Mouse (Mus musculus) CH12.LX (cell line): ENCODE measurements around the gene Lamc1. TPM values are rescaled to one million over a fixed set of nuclear protein-coding genes. Genes with fewer than 3 reads are reported as not detected.

ENCODE experiments used
- DNase-seq: peaks from one replicate; pipeline ENCODE4 v3.0.0-alpha.2; 2013; ENCODE audit errors: extremely low read depth
- H3K27ac ChIP-seq: 2 replicates; pipeline ENCODE4 v1.5.1; 2012; ENCODE audit warnings: low read depth, mild to moderate bottlenecking, control low read depth, moderate library complexity; ENCODE audit not compliant: insufficient read depth
- H3K27me3 ChIP-seq: replicated peaks from 2 replicates; pipeline ENCODE3; 2012; ENCODE audit warnings: inconsistent platforms
- H3K36me3 ChIP-seq, 2 experiments: replicated peaks in 1 of 2; 2 replicates each; pipeline versions ENCODE3 to v1.6.1; 2012; ENCODE audit warnings: inconsistent platforms in 1 of 2, low read length in 1 of 2, mild to moderate bottlenecking in 1 of 2, mixed read lengths in 1 of 2, moderate library complexity in 1 of 2; ENCODE audit not compliant: control insufficient read depth in 1 of 2, insufficient read depth in 1 of 2
- H3K4me1 ChIP-seq, 2 experiments: 2 replicates each; pipeline ENCODE4 v1.6.1; 2012; ENCODE audit warnings: inconsistent platforms in 1 of 2, moderate library complexity in 1 of 2; ENCODE audit not compliant: insufficient read depth in 2 of 2, control insufficient read depth in 1 of 2
- H3K4me2 ChIP-seq: 2 replicates; pipeline ENCODE4 v1.6.1; 2012; ENCODE audit warnings: low read depth, mild to moderate bottlenecking, control low read depth; ENCODE audit not compliant: poor library complexity, insufficient read depth, severe bottlenecking
- H3K4me3 ChIP-seq, 3 experiments: fragments of 150-350 bp in 1 of 3; sonication (generic) in 1 of 3; replicated peaks in 1 of 3; 2 replicates each; pipeline versions ENCODE3 to v1.5.1; 2011 to 2012; ENCODE audit warnings: low read depth in 2 of 3, low read length in 2 of 3, mild to moderate bottlenecking in 2 of 3, moderate library complexity in 2 of 3, control low read depth in 1 of 3, improper control_type of control experiment in 1 of 3, inconsistent platforms in 1 of 3, mixed read lengths in 1 of 3; ENCODE audit not compliant: poor library complexity in 1 of 3
- H3K79me2 ChIP-seq: replicated peaks from 2 replicates; pipeline ENCODE4 v1.6.1; 2012; ENCODE audit warnings: mild to moderate bottlenecking, moderate library complexity; ENCODE audit not compliant: control insufficient read depth, poor library complexity, insufficient read depth, severe bottlenecking; ENCODE audit errors: extremely low read depth
- H3K9ac ChIP-seq: 2 replicates; pipeline ENCODE4 v1.6.1; 2012; ENCODE audit warnings: low read depth, mild to moderate bottlenecking, control low read depth, moderate library complexity; ENCODE audit not compliant: insufficient read depth
- H3K9me3 ChIP-seq: replicated peaks from 2 replicates; pipeline ENCODE3; 2012; ENCODE audit warnings: low read length, inconsistent platforms, mixed read lengths
- BHLHE40 ChIP-seq: IDR thresholded peaks from 2 replicates; pipeline ENCODE4 v1.6.1; 2011; ENCODE audit warnings: mild to moderate bottlenecking, low read depth, low read length, improper control_type of control experiment
- CHD2 ChIP-seq: IDR thresholded peaks from 2 replicates; pipeline ENCODE4 v1.6.1; 2011; ENCODE audit warnings: low read length, improper control_type of control experiment
- EP300 ChIP-seq: IDR thresholded peaks from 2 replicates; pipeline ENCODE4 v1.6.1; 2011; ENCODE audit warnings: low read length, improper control_type of control experiment
- ETS1 ChIP-seq: conservative IDR thresholded peaks from 2 replicates; pipeline ENCODE4 v1.6.1; 2012; ENCODE audit warnings: low read depth, mild to moderate bottlenecking, inconsistent platforms, low read length, improper control_type of control experiment, moderate library complexity
- GABPA ChIP-seq: IDR thresholded peaks from 2 replicates; pipeline ENCODE4 v1.6.1; 2012; ENCODE audit warnings: low read depth, low read length, improper control_type of control experiment, inconsistent platforms; ENCODE audit not compliant: insufficient replicate concordance
- JUN ChIP-seq: IDR thresholded peaks from 2 replicates; pipeline ENCODE4 v1.6.1; 2011; ENCODE audit warnings: low read depth, mild to moderate bottlenecking, low read length, improper control_type of control experiment, moderate library complexity; ENCODE audit not compliant: insufficient read depth
- MAFK ChIP-seq: IDR thresholded peaks from 2 replicates; pipeline ENCODE4 v1.6.1; 2011; ENCODE audit warnings: low read length, improper control_type of control experiment; ENCODE audit not compliant: insufficient replicate concordance
- MAX ChIP-seq: IDR thresholded peaks from 2 replicates; pipeline ENCODE4 v1.6.1; 2011; ENCODE audit warnings: low read length, improper control_type of control experiment
- MAZ ChIP-seq: IDR thresholded peaks from 2 replicates; pipeline ENCODE4 v1.6.1; 2012; ENCODE audit warnings: low read depth, mild to moderate bottlenecking, inconsistent platforms, low read length, improper control_type of control experiment, moderate library complexity
- MEF2A ChIP-seq: IDR thresholded peaks from 2 replicates; pipeline ENCODE4 v1.6.1; 2014; ENCODE audit warnings: low read depth, mild to moderate bottlenecking, inconsistent platforms, low read length, improper control_type of control experiment, borderline replicate concordance
- MXI1 ChIP-seq: IDR thresholded peaks from 2 replicates; pipeline ENCODE4 v1.6.1; 2011; ENCODE audit warnings: mild to moderate bottlenecking, low read depth, low read length, improper control_type of control experiment
- MYC ChIP-seq: IDR thresholded peaks from 2 replicates; pipeline ENCODE4 v1.6.1; 2011; ENCODE audit warnings: low read depth, mild to moderate bottlenecking, improper control_type of control experiment, low read length
- PAX5 ChIP-seq: IDR thresholded peaks from 2 replicates; pipeline ENCODE4 v1.6.1; 2012; ENCODE audit warnings: low read length, inconsistent platforms, mixed read lengths
- POLR2A ChIP-seq: IDR thresholded peaks from 2 replicates; pipeline ENCODE4 v1.6.1; 2011; ENCODE audit warnings: low read depth, mild to moderate bottlenecking, improper control_type of control experiment, low read length
- POLR2AphosphoS2 ChIP-seq: IDR thresholded peaks from 2 replicates; pipeline ENCODE4 v1.6.1; 2011; ENCODE audit warnings: low read depth, low read length, improper control_type of control experiment
- RAD21 ChIP-seq: IDR thresholded peaks from 2 replicates; pipeline ENCODE4 v1.6.1; 2011; ENCODE audit warnings: low read depth, mild to moderate bottlenecking, low read length, improper control_type of control experiment, moderate library complexity
- RCOR1 ChIP-seq: conservative IDR thresholded peaks from 2 replicates; pipeline ENCODE4 v1.6.1; 2012; ENCODE audit warnings: low read depth, mild to moderate bottlenecking, inconsistent platforms, low read length, improper control_type of control experiment
- SIN3A ChIP-seq: IDR thresholded peaks from 2 replicates; pipeline ENCODE4 v1.6.1; 2012; ENCODE audit warnings: low read length, improper control_type of control experiment, inconsistent platforms
- SMC3 ChIP-seq: IDR thresholded peaks from 2 replicates; pipeline ENCODE4 v1.6.1; 2011; ENCODE audit warnings: low read depth, low read length, improper control_type of control experiment
- TCF12 ChIP-seq: IDR thresholded peaks from 2 replicates; pipeline ENCODE4 v1.6.1; 2014; ENCODE audit warnings: low read depth, mild to moderate bottlenecking, inconsistent platforms, low read length, improper control_type of control experiment
- UBTF ChIP-seq: IDR thresholded peaks from 2 replicates; pipeline ENCODE4 v1.6.1; 2012; ENCODE audit warnings: low read depth, mild to moderate bottlenecking, inconsistent platforms, low read length, improper control_type of control experiment, moderate library complexity
- USF1 ChIP-seq: IDR thresholded peaks from 2 replicates; pipeline ENCODE4 v1.6.1; 2014; ENCODE audit warnings: low read depth, mild to moderate bottlenecking, inconsistent platforms, low read length, improper control_type of control experiment
- USF2 ChIP-seq: conservative IDR thresholded peaks from 2 replicates; pipeline ENCODE4 v1.6.1; 2011; ENCODE audit warnings: low read depth, low read length, improper control_type of control experiment
- ZC3H11A ChIP-seq: IDR thresholded peaks from 2 replicates; pipeline ENCODE4 v1.6.1; 2012; ENCODE audit warnings: low read depth, mild to moderate bottlenecking, inconsistent platforms, low read length, improper control_type of control experiment
- ZMIZ1 ChIP-seq: IDR thresholded peaks from 2 replicates; pipeline ENCODE4 v1.6.1; 2012; ENCODE audit warnings: low read depth, mild to moderate bottlenecking, inconsistent platforms, low read length, improper control_type of control experiment
- ZNF384 ChIP-seq: IDR thresholded peaks from 2 replicates; pipeline ENCODE4 v1.6.1; 2012; ENCODE audit warnings: low read depth, low read length, improper control_type of control experiment, inconsistent platforms
- dilution Hi-C: fragments of 300-500 bp; cut with MboI; formaldehyde crosslinking; loops from 2 replicates; pipeline ENCODE4 v1.14.3; 2020; ENCODE audit warnings: low sequenced_read_pairs; ENCODE audit not compliant: extremely low pct_unique_long_range_greater_than_20kb, extremely low pct_ligation_motif_present
- in situ Hi-C: fragments of 300-500 bp; cut with MboI; formaldehyde crosslinking; loops from 3 replicates; pipeline ENCODE4 v1.14.3; 2019; ENCODE audit warnings: low sequenced_read_pairs, low pct_ligation_motif_present, low pct_unique_long_range_greater_than_20kb, mixed read lengths
- polyA plus RNA-seq: library from polyadenylated mRNA; unstranded; fragments of >175 nt; gene quantifications from 2 replicates; pipeline ENCODE4 v1.2.1, GENCODE M21; 2012; ENCODE audit warnings: low read depth; ENCODE audit not compliant: insufficient read length
- total RNA-seq, 2 experiments: library from RNA; depleted of rRNA; stranded (reverse); fragments of 300-350 nt in 1 of 2; fragments of >200 nt in 1 of 2; gene quantifications; 2 replicates each; pipeline ENCODE4 v1.2.3; 2012 to 2014

The Lamc1 gene
- total and polyA plus RNA-seq, 3 experiments = 5.7 to 16.7 (median 10.5) TPM

DNA sequence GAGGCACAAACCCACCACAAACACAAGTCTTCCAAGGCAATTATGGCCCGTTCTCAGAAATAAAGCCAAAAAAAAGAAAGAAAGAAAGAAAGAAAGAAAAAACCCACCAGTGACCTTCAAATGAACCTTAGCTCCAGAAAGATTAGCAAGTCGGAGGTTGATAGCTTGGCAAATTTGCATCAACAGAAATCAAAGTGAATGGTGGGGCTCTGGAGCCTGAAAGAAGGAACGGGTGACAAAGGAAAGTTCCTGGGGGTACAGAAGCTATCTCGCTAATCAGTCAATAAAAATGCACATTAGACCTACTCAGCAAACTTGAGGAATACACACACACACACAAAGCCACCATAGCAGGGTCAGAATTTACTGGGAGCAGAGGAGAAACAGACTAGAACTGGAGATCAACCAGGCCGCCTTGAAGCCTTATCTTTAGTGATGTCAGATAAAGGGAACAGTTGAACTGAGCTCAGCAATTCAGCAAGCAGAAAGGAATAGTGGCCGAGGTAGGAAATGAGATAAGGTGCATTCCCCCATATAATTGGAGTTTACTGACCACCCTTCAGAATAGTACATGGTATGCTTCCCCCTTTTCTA, 11.9 kb downstream of the Lamc1 start:
- Histone ChIP-seq H3K9ac (no peak overlapping the region), H3K27ac (no peak overlapping the region), H3K36me3 (peaks cover 0 to 24% of the 10 kb centered on the region in 2 experiments), H3K79me2 (no peaks in the 10 kb centered on the region; the same call in 1 of the 2 replicates), H3K4me3 (no peak overlapping the region), H3K4me2 (no peak overlapping the region), H3K27me3 (no peaks in the 10 kb centered on the region), H3K9me3 (no peaks in the 10 kb centered on the region), H3K4me1 (peaks cover 0 to 6% of the 10 kb centered on the region in 2 experiments; a peak in 2 of 4 replicates)
- no peak for DNase-seq
- TF ChIP-seq SMC3 (no peak), USF1 (no peak), EP300 (no peak), POLR2AphosphoS2 (no peak), USF2 (no peak), SIN3A (no peak), POLR2A (no peak), MAFK (no peak), UBTF (no peak), PAX5 (no peak), MAX (no peak), ZMIZ1 (no peak), GABPA (no peak), TCF12 (no peak), RAD21 (no peak)
- dilution Hi-C loops = no loop called here
- in situ Hi-C loops = no loop called here

GRCm38 (mm10) chr1:153320121-153320520, 12.5 kb downstream of the Lamc1 start:
- in situ Hi-C loops (no loop called here), dilution Hi-C loops (no loop called here)
- TF ChIP-seq PAX5 = no peak
- TF ChIP-seq GABPA = no peak
- no peak for TF ChIP-seq USF1
- no peak for TF ChIP-seq RAD21
- no peak for TF ChIP-seq MEF2A
- no peak for TF ChIP-seq MAFK
- TF ChIP-seq USF2 = no peak
- no peak for TF ChIP-seq EP300
- TF ChIP-seq CHD2 = no peak
- TF ChIP-seq ETS1 = no peak
- no peak for TF ChIP-seq MYC
- TF ChIP-seq RCOR1 = no peak
- no peak for TF ChIP-seq MXI1
- no peak for TF ChIP-seq SIN3A
- TF ChIP-seq MAZ = no peak
- TF ChIP-seq BHLHE40 = no peak
- TF ChIP-seq ZC3H11A = no peak
- TF ChIP-seq JUN = no peak
- TF ChIP-seq ZNF384 = no peak
- TF ChIP-seq TCF12 = no peak
- no peaks in the 10 kb centered on the region for H3K9me3 ChIP-seq
- no peaks in the 10 kb centered on the region; the same call in 1 of the 2 replicates for H3K79me2 ChIP-seq
- H3K4me1 ChIP-seq = peaks cover 0 to 6% of the 10 kb centered on the region in 2 experiments; a peak in 2 of 4 replicates
- no peak for DNase-seq
- no peaks in the 10 kb centered on the region for H3K27me3 ChIP-seq
- no peak overlapping the region for H3K4me3 ChIP-seq
- no peak overlapping the region for H3K27ac ChIP-seq
- no peak overlapping the region for H3K4me2 ChIP-seq
- H3K9ac ChIP-seq = no peak overlapping the region
- peaks cover 0 to 23% of the 10 kb centered on the region in 2 experiments for H3K36me3 ChIP-seq
